Mouse (Mus musculus) heart, adult 2 months (tissue): ENCODE measurements at regions not wholly inside any gene's neighbourhood (a gene's known extent, or its start where the extent isn't known, plus 50 kb on each side); places are given as distances from the start of the nearest gene placed in this dataset.

ENCODE experiments used
- DNase-seq, 2 experiments: peaks; one replicate each; pipeline ENCODE4 v3.0.0; 2021
- H3K27ac ChIP-seq: fragments of 200-600 bp; 2 replicates; pipeline ENCODE4 v1.8.1; 2022
- H3K27me3 ChIP-seq: fragments of 200-500 bp; 2 replicates; pipeline ENCODE4 v1.6.1; 2012; ENCODE audit warnings: mild to moderate bottlenecking, low read length, inconsistent platforms, mixed read lengths; ENCODE audit not compliant: control insufficient read depth, insufficient read depth
- H3K36me3 ChIP-seq: fragments of 200-500 bp; 2 replicates; pipeline ENCODE4 v1.6.1; 2012; ENCODE audit warnings: low read length, inconsistent platforms; ENCODE audit not compliant: control insufficient read depth, insufficient read depth
- H3K4me1 ChIP-seq: fragments of 200-500 bp; 2 replicates; pipeline ENCODE4 v1.6.1; 2011; ENCODE audit warnings: low read length; ENCODE audit not compliant: control insufficient read depth, insufficient read depth
- H3K4me3 ChIP-seq: fragments of 200-600 bp; 2 replicates; pipeline ENCODE4 v1.8.1; 2022
- H3K79me2 ChIP-seq: fragments of 200-500 bp; replicated peaks from 2 replicates; pipeline ENCODE4 v1.6.1; 2012; ENCODE audit warnings: mild to moderate bottlenecking, inconsistent platforms, low read length, moderate library complexity, mixed read lengths; ENCODE audit not compliant: control insufficient read depth, insufficient read depth
- H3K9ac ChIP-seq: fragments of 200-500 bp; 2 replicates; pipeline ENCODE4 v1.6.1; 2012; ENCODE audit warnings: low read depth, mild to moderate bottlenecking, control low read depth, inconsistent platforms, low read length, mixed read lengths
- CTCF ChIP-seq: fragments of 200-600 bp; IDR thresholded peaks from 2 replicates; pipeline ENCODE4 v1.8.1; 2022; ENCODE audit warnings: antibody characterized with exemption, mild to moderate bottlenecking, moderate library complexity
- EP300 ChIP-seq: fragments of 200-500 bp; IDR thresholded peaks from 2 replicates; pipeline ENCODE4 v1.6.1; 2011; ENCODE audit warnings: low read depth, low read length, control low read depth; ENCODE audit not compliant: insufficient read depth
- POLR2A ChIP-seq: fragments of 200-500 bp; IDR thresholded peaks from 2 replicates; pipeline ENCODE4 v1.6.1; 2011; ENCODE audit warnings: mild to moderate bottlenecking, low read depth, low read length, control low read depth; ENCODE audit not compliant: insufficient read depth
- WGBS: fragments of 180-500 bp; shearing (Covaris S2); methylation state at CpG from one replicate; pipeline ENCODE4 v1.1.7; 2018; 5-methylcytosine and 5-hydroxymethylcytosine counted together
- intact Hi-C: fragments of 180-260 bp; cut with DNase I; formaldehyde crosslinking; loops from one replicate; pipeline ENCODE4 v1.15.1; 2025

GRCm38 (mm10) chr14:9319842-9320241 is 653.8 kb upstream of the 4930452B06Rik start:
- intact Hi-C loops: no loop called here
- TF ChIP-seq POLR2A (no peak), EP300 (no peak), CTCF (no peak)
- H3K79me2 ChIP-seq: no peaks in the 10 kb centered on the region
- no peaks in the 10 kb centered on the region for H3K36me3 ChIP-seq
- H3K9ac ChIP-seq: no peak overlapping the region
- WGBS: 22% methylated on average over 4 of the region's 4 CpGs
- H3K27ac ChIP-seq: no peak overlapping the region
- H3K27me3 ChIP-seq: no peaks in the 10 kb centered on the region
- DNase-seq: no peak
- H3K4me1 ChIP-seq: no peaks in the 10 kb centered on the region
- H3K4me3 ChIP-seq: no peak overlapping the region

DNA sequence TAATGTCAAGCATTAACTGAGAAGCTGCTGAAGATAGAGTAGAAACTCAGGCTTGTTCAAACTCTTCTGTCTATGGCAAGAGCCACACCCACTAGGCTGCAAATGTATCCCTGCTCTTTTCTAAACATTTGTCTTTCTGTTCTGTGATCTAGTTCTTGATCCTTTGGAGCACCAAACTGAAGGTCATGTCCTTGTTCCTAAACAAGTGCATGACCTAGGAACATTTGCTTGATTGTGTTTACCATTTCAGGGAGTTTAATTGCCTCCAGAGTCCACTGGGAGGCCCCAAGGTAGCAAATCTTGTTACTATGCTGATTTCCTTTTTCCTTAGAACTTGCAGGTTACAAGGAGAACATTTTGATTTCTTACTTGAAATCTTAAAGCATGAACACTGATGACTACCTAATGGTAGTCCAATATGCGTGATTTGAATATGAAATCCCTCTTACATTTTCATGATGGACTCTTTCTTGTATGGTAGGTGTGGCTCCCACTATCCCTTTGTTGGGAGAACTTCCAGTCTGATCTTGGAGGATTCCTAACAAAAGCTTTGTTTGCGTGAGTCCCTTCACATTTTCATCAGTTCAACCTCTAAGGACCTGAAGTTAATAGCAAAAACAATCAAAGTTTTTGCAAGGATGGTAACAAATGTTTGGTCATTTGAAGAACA is 652.9 kb upstream of the 4930452B06Rik start:
- H3K27ac ChIP-seq: no peak overlapping the region
- intact Hi-C loops: no loop called here
- H3K79me2 ChIP-seq: no peaks in the 10 kb centered on the region
- no peaks in the 10 kb centered on the region for H3K36me3 ChIP-seq
- H3K27me3 ChIP-seq: no peaks in the 10 kb centered on the region
- WGBS: 89% methylated on average over 2 of the region's 2 CpGs
- H3K4me1 ChIP-seq: no peaks in the 10 kb centered on the region
- no peak overlapping the region for H3K9ac ChIP-seq
- no peak for DNase-seq
- no peak for TF ChIP-seq POLR2A
- TF ChIP-seq CTCF: no peak
- TF ChIP-seq EP300: no peak
- H3K4me3 ChIP-seq: no peak overlapping the region

GRCm38 (mm10) chr14:9315224-9315623 is 649.2 kb upstream of the 4930452B06Rik start:
- intact Hi-C loops: no loop called here
- WGBS: 77% methylated on average over 3 of the region's 3 CpGs
- H3K79me2 ChIP-seq: no peaks in the 10 kb centered on the region
- H3K27ac ChIP-seq: no peak overlapping the region
- H3K27me3 ChIP-seq: no peaks in the 10 kb centered on the region
- DNase-seq: no peak
- TF ChIP-seq EP300 (no peak), CTCF (no peak), POLR2A (no peak)
- H3K9ac ChIP-seq: no peak overlapping the region
- no peak overlapping the region for H3K4me3 ChIP-seq
- no peaks in the 10 kb centered on the region for H3K4me1 ChIP-seq
- H3K36me3 ChIP-seq: no peaks in the 10 kb centered on the region

- H3K79me2 ChIP-seq: no peaks in the 10 kb centered on the region
- H3K36me3 ChIP-seq: no peaks in the 10 kb centered on the region
- no peak overlapping the region for H3K4me3 ChIP-seq
- intact Hi-C loops: no loop called here
- H3K9ac ChIP-seq: no peak overlapping the region
- no peak for DNase-seq
- TF ChIP-seq POLR2A (no peak), EP300 (no peak), CTCF (no peak)
- H3K27me3 ChIP-seq: no peaks in the 10 kb centered on the region
- 75% methylated on average over 1 of the region's 1 CpGs for WGBS
- H3K27ac ChIP-seq: no peak overlapping the region
- H3K4me1 ChIP-seq: no peaks in the 10 kb centered on the region
Measured at GRCm38 (mm10) chr14:9296145-9296544, 630.1 kb upstream of the 4930452B06Rik start.

DNA sequence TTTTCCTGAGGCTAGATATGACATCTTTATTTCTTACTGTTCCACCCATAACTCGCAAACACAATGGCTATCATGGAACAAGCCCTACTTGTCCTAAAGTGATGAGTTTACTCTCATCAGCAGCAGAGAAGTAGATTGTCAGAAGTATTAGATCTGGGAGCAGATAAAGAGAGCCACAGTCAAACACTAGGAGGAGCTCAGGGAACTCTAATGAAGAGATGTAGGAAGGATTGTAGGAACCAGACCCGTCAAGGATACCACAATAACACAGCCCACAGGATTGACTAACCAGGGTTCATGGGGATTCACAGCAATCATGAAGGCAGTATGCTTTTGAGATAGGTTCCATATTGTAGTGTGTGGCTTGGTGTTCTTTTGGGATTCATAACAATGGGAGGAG is 628.5 kb upstream of the 4930452B06Rik start:
- DNase-seq: no peak
- TF ChIP-seq POLR2A: no peak
- no peak for TF ChIP-seq CTCF
- TF ChIP-seq EP300: no peak
- Histone ChIP-seq H3K79me2 (no peaks in the 10 kb centered on the region), H3K4me1 (no peaks in the 10 kb centered on the region), H3K27ac (no peak overlapping the region), H3K4me3 (no peak overlapping the region), H3K36me3 (no peaks in the 10 kb centered on the region), H3K9ac (no peak overlapping the region), H3K27me3 (no peaks in the 10 kb centered on the region)
- intact Hi-C loops: no loop called here
- WGBS: 73% methylated on average over 2 of the region's 2 CpGs

- Histone ChIP-seq H3K4me1 (no peaks in the 10 kb centered on the region), H3K79me2 (no peaks in the 10 kb centered on the region), H3K9ac (no peak overlapping the region), H3K27ac (no peak overlapping the region), H3K36me3 (no peaks in the 10 kb centered on the region), H3K4me3 (no peak overlapping the region), H3K27me3 (no peaks in the 10 kb centered on the region)
- no peak for TF ChIP-seq CTCF
- no peak for TF ChIP-seq POLR2A
- no peak for TF ChIP-seq EP300
- WGBS: 67% methylated on average over 1 of the region's 1 CpGs
- intact Hi-C loops: no loop called here
- DNase-seq: no peak
Measured at GRCm38 (mm10) chr14:9288103-9288502, 622.1 kb upstream of the 4930452B06Rik start.
